Mouse (Mus musculus) skeletal muscle tissue, adult 2 months (tissue): ENCODE results near the gene Myo1b.
A peak's percentile ranks its signal among the peaks of the same experiment; 100 is the strongest.

ENCODE experiments used
- DNase-seq: peaks from one replicate; pipeline ENCODE4 v3.0.0-alpha.2; 2012; ENCODE audit warnings: low read depth, low spot score

Myo1b gene

GRCm38 (mm10) chr1:51915576-51916156 is at the start of gene Myo1b:
Gene Myo1b, minus strand, starts transcription at chr1:51916071.
- no peak for DNase-seq

- no peak for DNase-seq
These were observed 48.8 kb upstream of the Myo1b start for GRCm38 (mm10) chr1:51964647-51965046.

GRCm38 (mm10) chr1:51947116-51947515 is 31.2 kb upstream of the Myo1b start:
- no peak for DNase-seq

DNA sequence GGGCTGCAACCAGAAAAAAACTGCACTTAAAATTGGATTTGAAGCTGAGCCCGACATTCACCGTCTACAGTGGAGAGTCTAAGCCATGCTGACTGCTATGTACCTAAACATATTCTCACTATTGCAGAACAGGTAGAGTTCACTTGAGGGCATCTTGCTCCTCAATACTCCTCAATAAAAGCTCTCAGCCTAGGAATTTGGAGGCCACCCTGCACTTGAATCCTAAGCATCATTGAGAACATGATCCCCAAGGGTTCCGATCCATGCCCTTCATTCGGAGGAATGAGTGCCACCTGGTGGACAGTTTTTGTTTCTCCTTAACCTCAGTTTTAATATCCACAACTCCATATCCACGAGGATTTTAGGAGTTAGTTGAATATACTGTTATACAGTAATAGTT is 28.9 kb upstream of the Myo1b start:
- peak; percentile 28 for DNase-seq

DNA sequence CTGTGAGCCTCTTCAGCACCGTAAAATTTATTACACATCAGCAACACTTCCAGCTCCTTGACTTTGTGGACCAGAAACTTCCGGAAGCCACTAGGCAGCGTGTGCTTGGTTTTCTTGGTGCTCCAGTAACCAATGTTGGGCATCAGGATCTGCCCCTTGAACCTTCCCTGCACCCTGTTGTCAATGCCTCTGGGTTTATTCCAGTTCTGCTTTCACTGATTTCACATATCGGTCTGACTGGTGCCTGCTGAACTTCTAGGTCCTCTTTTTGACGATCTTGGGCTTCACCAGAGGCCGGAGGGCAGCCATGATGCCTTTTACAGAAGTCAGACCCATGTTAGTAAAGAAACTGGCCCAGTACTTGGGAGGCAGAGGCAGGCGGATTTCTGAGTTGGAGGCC is 22.5 kb upstream of the Myo1b start:
- DNase-seq: no peak

DNA sequence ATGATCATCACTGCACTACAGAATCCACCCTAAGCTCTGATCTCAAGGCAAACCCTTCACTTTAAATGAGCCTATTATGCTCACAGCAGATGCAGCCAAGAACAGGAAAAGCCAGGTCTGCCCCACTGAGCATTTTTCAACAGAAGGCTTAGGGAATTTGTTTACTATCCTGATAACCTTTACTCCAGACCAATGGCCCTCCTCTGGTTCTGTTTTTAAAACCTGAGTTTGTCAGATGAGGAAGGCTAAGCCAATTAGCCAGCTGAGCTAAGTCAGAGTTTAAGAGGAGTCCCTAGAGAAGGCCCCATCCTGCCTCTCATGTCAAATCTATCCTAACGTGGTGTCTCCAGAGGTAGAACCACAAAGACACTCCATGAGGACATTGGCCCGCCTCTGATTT is 19.1 kb upstream of the Myo1b start:
- DNase-seq: no peak

DNA sequence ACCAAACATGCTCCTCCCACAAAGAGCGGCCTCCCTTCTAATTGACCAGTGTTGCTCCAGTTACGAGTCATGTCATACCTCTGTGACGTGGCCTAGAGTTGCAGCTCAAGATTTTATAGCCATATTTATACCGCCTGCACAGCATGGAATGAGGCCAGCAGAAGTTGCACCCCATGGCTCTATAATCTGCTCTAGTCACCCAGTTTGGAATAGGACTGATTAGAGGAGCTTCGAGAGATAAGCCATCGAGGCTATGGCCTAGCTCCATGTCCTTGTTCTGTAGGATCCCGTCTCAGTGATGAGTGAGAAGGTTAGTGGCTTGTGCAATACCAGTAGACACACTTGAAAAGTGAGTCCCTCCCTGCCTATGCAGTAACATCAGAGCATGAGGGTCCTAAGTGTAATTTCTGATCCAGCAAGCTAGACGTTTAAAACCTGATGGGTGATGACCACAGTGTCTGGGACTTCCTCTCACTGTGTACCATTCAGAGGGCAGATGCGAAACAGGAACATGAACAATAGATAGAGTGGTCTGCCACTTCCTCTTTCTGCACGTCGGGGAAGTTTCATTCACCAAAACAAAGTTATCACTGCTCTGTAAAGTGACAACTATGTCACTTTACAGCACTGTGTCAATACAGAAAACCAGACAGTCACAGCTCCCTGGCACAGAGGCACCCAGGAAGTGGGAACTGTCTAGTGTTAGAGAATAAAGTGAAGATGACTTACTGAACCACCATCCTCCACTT is 18.5 kb upstream of the Myo1b start:
- peak; percentile 25 for DNase-seq

DNA sequence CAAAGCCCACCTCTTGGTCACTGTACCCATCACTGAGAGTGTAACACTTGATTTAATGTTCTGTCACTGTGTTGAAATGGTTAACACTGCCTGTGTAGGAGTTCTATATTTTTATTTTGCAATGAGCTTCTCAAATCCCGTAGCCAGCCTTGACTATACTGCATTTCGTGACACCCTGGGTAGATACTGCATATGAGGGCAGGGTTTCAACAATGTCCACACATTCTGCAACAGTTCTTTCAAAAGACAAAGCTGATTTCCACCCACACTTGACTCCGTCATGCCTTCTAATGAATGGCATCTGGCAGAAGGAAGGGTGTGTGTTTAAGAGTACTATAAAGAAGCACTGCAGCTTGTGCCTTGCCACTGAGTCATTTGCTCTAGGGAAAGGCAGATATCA is 17.0 kb upstream of the Myo1b start:
- no peak for DNase-seq

DNA sequence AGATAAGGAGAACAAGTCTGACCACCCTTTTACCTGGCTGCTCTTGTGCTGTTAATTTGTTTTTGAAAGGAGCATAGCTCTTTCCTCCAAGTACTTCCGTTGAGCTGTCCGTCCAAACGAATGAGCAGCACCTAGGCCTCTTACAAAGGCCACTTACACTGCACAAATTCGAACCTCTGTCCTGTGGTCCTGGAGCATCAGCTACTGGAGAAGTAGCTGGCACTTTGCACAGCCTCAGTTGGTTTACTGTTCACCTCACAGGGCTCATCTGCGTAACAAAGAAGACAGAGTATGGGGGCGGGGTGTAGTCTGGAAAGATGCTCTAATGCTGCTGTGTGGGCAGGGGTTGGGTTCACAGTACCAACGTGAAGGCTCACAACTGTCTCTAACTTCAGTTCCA is 15.7 kb upstream of the Myo1b start:
- no peak for DNase-seq

GRCm38 (mm10) chr1:51930584-51930983 is 14.7 kb upstream of the Myo1b start:
- peak; percentile 21 for DNase-seq

GRCm38 (mm10) chr1:51929557-51929956 is 13.7 kb upstream of the Myo1b start:
- DNase-seq: no peak

DNA sequence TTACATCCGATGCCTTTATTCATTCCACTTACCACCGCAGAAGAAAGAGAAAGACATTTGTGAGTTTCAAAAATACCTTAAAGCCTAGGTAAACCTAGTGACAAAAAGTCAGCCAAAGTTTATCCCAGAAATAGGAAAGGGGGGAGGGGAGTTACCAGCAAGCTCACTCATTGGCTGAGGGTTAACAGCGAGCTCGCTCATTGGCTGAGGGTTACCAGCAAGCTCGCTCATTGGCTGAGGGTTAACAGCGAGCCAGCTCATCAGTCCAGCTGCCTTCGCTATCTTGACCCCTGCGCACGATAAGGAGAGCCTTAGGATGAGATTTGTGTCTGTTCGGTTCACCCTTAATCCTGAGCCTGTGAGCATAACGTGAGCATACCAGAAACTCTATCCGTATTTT is 6.9 kb upstream of the Myo1b start:
- DNase-seq: no peak

DNA sequence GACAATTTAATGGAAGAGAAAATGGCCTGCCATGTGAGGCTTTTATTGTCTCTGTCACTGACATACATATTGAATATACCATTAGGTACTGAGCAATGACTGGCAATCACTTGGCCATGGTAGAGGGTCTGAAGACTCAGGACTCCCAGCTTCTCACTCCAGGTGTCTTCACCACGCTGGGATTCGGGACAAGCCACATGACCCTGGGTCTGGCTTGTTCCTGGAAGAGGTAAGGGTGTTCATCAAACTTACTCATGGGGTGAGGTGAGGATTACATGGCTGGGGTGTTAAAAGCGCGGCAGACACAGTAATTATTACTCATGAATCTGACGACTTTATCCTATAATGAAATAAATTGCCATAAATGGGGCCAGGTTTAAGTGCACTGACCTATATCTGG is 405 bp upstream of the Myo1b start:
- no peak for DNase-seq

GRCm38 (mm10) chr1:51915051-51915575 is 758 bp downstream of the Myo1b start:
- peak; percentile 29 for DNase-seq

DNA sequence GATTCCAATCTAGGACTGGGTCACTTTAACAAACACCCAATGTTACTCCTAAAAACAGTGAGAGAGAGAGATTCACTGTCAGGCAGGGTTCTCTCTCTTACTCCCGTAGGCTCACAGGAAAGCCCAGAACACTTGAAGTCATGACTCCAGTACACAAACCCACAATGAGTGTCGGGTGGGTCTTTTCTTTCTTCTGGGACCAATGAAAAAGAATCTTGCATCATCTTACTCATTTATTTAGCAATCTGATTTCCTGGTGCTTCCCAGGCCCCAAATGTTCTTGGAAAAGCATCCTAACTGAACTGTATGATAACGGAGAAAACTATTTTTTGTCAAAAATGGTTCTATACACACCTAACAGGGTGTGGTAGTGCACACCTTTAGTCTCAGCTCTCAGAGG is 1.8 kb downstream of the Myo1b start:
- DNase-seq: no peak

DNA sequence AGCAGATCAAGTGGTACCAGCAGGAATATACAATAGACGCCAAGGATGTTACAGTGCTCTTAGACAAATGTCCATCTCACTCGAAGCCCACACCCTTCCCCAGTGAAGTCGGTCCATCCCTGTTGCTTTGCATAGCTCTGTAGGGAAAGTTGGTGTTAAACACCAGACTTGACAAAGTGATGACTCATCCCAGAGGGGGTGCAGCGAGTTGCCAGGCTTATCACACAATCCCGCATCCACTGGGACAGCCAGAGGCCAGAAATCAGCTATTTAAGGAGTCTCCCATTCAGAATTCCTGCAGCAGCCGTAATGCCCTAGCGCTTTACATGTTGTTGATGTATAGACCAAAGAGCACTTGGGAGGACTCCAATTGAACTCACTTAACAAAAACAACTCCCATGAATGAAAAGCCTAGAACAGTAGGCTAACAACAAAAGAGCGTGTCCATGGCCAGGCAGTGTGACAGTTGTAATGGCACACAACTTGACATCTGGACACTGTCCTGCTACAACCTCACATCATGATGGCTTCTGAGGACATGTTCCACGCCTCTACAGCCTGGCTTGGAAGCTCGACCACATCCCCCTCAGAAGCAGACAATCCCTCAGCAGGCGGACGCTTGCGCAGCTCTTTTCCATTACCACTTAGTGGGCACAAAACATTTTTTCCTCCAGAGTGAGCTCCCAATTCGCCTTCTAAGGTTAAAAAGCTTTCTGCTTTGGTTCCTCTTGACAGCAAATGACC is 2.6 kb downstream of the Myo1b start:
- no peak for DNase-seq

DNA sequence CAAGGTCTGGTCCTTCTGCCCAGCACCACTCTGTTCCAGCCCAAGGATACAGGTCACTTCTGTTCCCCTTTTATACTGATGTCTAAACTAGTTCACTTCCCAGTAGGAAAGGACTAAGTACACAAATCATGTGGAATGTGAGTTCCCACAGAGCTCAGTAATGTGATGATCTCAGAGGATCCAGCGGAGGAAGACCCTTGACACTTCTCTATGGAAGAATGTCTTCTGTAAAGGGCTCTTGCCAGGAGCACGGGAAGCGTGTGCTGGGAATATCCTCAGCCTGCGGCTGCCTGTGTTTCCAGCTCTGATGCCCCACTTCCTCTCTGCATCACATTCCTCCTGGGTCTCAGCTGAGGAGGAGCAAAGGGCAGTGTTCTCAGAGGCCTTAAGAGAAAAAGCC is 4.5 kb downstream of the Myo1b start:
- DNase-seq: peak; percentile 25

GRCm38 (mm10) chr1:51909204-51909603 is 6.7 kb downstream of the Myo1b start:
- DNase-seq: no peak

DNA sequence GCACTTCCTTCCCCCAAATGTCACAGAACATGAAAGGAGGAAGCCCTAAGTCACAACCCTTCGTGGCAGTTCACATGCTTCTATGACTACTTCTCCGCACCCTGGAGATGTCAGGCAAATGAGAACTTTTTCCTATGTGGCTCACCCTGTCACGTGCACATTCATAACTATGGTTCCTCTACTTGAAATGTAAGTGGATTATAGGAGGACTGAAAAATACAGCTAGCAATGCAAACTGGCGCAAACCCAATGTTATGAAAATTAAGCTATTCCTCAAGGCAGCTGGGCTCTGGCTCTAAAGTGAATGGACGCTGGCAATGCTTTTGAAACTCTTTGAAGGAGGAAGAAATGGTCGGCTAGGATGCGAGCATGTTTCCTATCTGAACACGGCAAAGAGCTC is 8.1 kb downstream of the Myo1b start:
- DNase-seq: no peak

DNA sequence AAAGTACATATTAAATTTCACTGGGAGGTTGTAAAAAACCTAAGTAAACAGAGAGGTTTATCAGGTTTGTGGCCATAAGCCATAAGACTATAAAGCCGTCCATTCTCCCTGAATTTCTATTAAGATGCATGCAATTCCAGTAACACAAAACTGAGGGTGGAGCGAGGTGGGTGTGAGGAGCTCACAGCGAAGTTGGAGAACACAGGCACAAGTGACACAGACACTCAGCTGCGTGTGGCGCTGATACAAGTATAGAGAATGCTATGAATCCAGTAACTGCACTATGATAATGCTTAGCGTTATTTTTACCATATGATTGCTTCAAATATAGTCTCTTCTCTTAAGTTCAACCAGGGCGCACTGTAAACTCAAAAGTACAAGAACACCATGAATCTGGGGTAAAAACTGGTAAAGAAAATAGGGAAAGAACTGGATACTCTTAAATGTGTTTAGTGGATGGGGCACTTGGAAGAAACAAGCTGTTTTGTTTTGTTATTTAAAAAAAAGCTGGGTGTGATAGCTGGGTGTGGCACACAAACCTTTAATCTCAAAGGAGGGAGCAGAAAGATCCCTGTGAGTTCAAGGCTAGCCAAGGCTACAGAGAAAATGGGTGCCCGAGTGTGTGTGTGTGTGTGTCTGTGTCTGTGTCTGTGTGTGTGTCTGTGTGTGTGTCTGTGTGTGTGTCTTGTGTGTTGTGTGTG is 9.5 kb downstream of the Myo1b start:
- DNase-seq: no peak

DNA sequence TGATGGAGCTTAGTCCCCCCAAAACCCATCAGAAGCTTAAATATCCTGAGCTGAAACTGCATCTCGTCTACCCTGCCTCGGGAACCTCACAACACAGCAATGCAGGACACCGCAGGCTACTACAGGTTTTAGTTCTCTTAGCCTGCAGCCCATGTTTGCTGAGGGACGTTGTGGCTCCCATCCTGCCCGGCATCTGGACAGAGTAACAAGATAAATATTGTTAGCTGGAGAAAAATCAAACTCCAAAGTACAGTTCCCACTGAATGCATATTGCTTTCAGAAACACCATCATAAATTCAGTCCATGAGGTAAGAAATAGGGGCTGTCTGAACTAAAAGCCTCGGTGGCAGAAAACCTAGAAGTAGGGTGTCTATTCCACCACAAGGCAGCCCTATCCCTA is 10.8 kb downstream of the Myo1b start:
- DNase-seq: no peak

GRCm38 (mm10) chr1:51897160-51897572 is 18.7 kb downstream of the Myo1b start:
- DNase-seq: no peak
